In the genomic region with DNA sequence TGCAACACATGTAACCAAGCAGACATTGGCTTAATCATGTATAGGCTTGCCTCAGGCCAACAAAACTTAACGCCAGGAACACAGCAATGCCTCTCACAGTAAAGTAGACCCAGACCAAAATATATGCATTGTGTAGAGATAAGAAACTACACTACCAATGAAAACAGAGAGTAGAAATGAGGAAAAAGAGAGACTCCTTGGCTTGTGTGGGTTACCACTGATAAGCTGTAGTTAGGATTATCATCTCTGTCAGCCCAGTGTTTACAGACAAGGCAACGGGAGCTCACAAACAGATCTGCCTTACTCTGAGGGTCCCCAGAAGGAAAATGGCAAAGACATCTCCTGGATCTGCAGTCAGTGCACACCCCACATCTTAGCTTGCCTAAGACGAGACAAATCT, we compare ENCODE assay signal across 24 mouse cellular contexts. TPM values are rescaled to one million over a fixed set of nuclear protein-coding genes. Genes with fewer than 3 reads are reported as not detected.
DNase-seq lines count a peak whose midpoint lies in the region; ATAC-seq lines count a peak whose summit lies in the region.
"Had no signal": no experiment of that assay in that cellular context is flagged by ENCODE, and none has a peak within 500 bp of the region (broad histone marks: within the 10 kb centered on the region; RNA-seq: fewer than 3 reads in every experiment).

No protein-coding gene starts in this region.

- H3K27me3 ChIP-seq in liver, embryonic 11.5 days (replicated peaks; ENCODE audit: control insufficient read depth, insufficient read depth, low read length), result no peaks in the 10 kb centered on the region
- peaks cover 6% of the 10 kb centered on the region; the same call in 1 of the 2 replicates for H3K27me3 ChIP-seq in liver, embryonic 12.5 days (replicated peaks)
- H3K27me3 ChIP-seq in liver, embryonic 16.5 days (ENCODE audit: control insufficient read depth, insufficient read depth, low read depth, low read length), result no peaks in the 10 kb centered on the region
- H3K27me3 ChIP-seq: hindbrain, embryonic 13.5 days; Patski had no signal

- H3K4me1 ChIP-seq in liver, embryonic 11.5 days (replicated peaks; ENCODE audit: control insufficient read depth, insufficient read depth, low read length), result peaks cover 46% of the 10 kb centered on the region
- peaks cover 66% of the 10 kb centered on the region for H3K4me1 ChIP-seq in liver, embryonic 12.5 days
- H3K4me1 ChIP-seq in liver, embryonic 16.5 days (ENCODE audit: control insufficient read depth, low read depth, low read length), result peaks cover 21% of the 10 kb centered on the region

- no peaks in the 10 kb centered on the region for H3K36me3 ChIP-seq in liver, embryonic 11.5 days (ENCODE audit: control insufficient read depth, insufficient read depth, low read length)
- H3K36me3 ChIP-seq in liver, embryonic 12.5 days, result no peaks in the 10 kb centered on the region
- H3K36me3 ChIP-seq in liver, embryonic 16.5 days (ENCODE audit: control insufficient read depth, insufficient read depth), result no peaks in the 10 kb centered on the region
- H3K36me3 ChIP-seq: embryonic facial prominence, embryonic 15.5 days; heart, embryonic 10.5 days; hindbrain, embryonic 13.5 days had no signal

- H3K27ac ChIP-seq in liver, embryonic 11.5 days (ENCODE audit: low read depth, low read length), result peak overlapping the region; percentile 38
- H3K27ac ChIP-seq in liver, embryonic 12.5 days, result peak overlapping the region; percentile 75
- H3K27ac ChIP-seq in liver, embryonic 16.5 days (ENCODE audit: low read length), result no peak overlapping the region
- H3K27ac ChIP-seq: embryonic facial prominence, embryonic 15.5 days; heart, embryonic 10.5 days; hindbrain, embryonic 13.5 days; hindbrain, postnatal 0 days had no signal

- 20% methylated on average over 3 of the region's 3 CpGs for whole genome bisulfite sequencing in liver, embryonic 11.5 days
- 12% methylated on average over 3 of the region's 3 CpGs for WGBS in liver, embryonic 12.5 days (ENCODE audit: insufficient replicate concordance)
- 16% methylated on average over 3 of the region's 3 CpGs for WGBS in liver, embryonic 16.5 days (ENCODE audit: insufficient replicate concordance)

- peak; percentile 85 for ATAC-seq in liver, embryonic 11.5 days (replicated peaks; ENCODE audit: low FRiP score)
- ATAC-seq in liver, embryonic 12.5 days, result peak; percentile 80
- peak; percentile 72 for ATAC-seq in liver, embryonic 16.5 days (ENCODE audit: low read depth)
- ATAC-seq: hindbrain, postnatal 0 days; Patski had no signal

- no peak overlapping the region for H3K4me3 ChIP-seq in liver, embryonic 11.5 days (ENCODE audit: low read depth, low read length)
- no peak overlapping the region for H3K4me3 ChIP-seq in liver, embryonic 12.5 days
- H3K4me3 ChIP-seq in liver, embryonic 16.5 days (ENCODE audit: low read depth, low read length), result no peak overlapping the region
- H3K4me3 ChIP-seq: embryonic facial prominence, embryonic 15.5 days; erythroblast, embryonic 14.5 days; heart, embryonic 10.5 days; hindbrain, embryonic 13.5 days had no signal

- H3K9ac ChIP-seq in liver, embryonic 11.5 days (ENCODE audit: low read depth, low read length), result no peak overlapping the region
- 0 out of 2 replicates have a peak overlapping the region, but pooled peaks have one; percentile 37 for H3K9ac ChIP-seq in liver, embryonic 12.5 days
- no peak overlapping the region for H3K9ac ChIP-seq in liver, embryonic 16.5 days (ENCODE audit: low read depth, low read length)
- H3K9ac ChIP-seq: embryonic facial prominence, embryonic 15.5 days; hindbrain, embryonic 13.5 days had no signal

- no peaks in the 10 kb centered on the region for H3K9me3 ChIP-seq in liver, embryonic 11.5 days (ENCODE audit: control insufficient read depth, low read length)
- H3K9me3 ChIP-seq in liver, embryonic 12.5 days (replicated peaks), result no peaks in the 10 kb centered on the region
- H3K9me3 ChIP-seq in liver, embryonic 16.5 days (replicated peaks; ENCODE audit: control insufficient read depth, low read length), result no peaks in the 10 kb centered on the region
- H3K9me3 ChIP-seq: embryonic facial prominence, embryonic 15.5 days; heart, embryonic 10.5 days; hindbrain, embryonic 13.5 days had no signal

- peak overlapping the region; percentile 16; the same call in 1 of the 2 replicates for H3K4me2 ChIP-seq in liver, embryonic 11.5 days
- H3K4me2 ChIP-seq in liver, embryonic 12.5 days, result peak overlapping the region; percentile 42
- H3K4me2 ChIP-seq in liver, embryonic 16.5 days (ENCODE audit: low read depth, low read length), result no peak overlapping the region
- H3K4me2 ChIP-seq: embryonic facial prominence, embryonic 15.5 days; hindbrain, embryonic 13.5 days had no signal

- DNase-seq in liver, embryonic 11.5 days (ENCODE audit: low spot score), result no peak
- DNase-seq in liver, result no peak
- DNase-seq in adrenal gland, postnatal 14 days, result no peak
- no peak for DNase-seq in lung, adult 18-20 months
- no peak for DNase-seq in lung, postnatal 14 days
- DNase-seq: adrenal gland, adult 2 months; adrenal gland, postnatal 36 days; cerebellum, adult 2 months; cerebellum, postnatal 10 days; embryo, embryonic 11 days; gastrocnemius, postnatal 10 days; heart, adult 18-20 months; heart, postnatal 10 days had no signal

RNA-seq across cellular contexts. Expression of gene Tex26, which starts 2.9 kb away (rescaled TPM):
- 0.48 and 0.62 TPM in 2 replicates for polyA plus RNA-seq in liver, embryonic 11.5 days (2014; fragmentation: Nextera tagmentation; extraction: Ambion mirVana)
- 0.13 and 0.18 TPM in 2 replicates for polyA plus RNA-seq in liver, embryonic 12.5 days (2016; fragmentation: Nextera tagmentation; extraction: Ambion mirVana)
- polyA plus RNA-seq in liver, embryonic 16.5 days (2015; fragmentation: Nextera tagmentation; extraction: Ambion mirVana), result not detected in 2 replicates
- not detected in 2 replicates for total RNA-seq in adrenal gland, postnatal 14 days (2021)
- total RNA-seq: adrenal gland, postnatal 36 days; common myeloid progenitor, adult 5-6 weeks; heart, adult 18-20 months; heart, postnatal 10 days; hematopoietic stem cell, adult 5-6 weeks had no signal
- polyA plus RNA-seq: adrenal gland, adult 2 months; erythroblast, embryonic 14.5 days had no signal

RNA-seq across cellular contexts. Expression of gene Medag, which starts 25.0 kb away (rescaled TPM):
- polyA plus RNA-seq in liver, embryonic 11.5 days (2014; fragmentation: Nextera tagmentation; extraction: Ambion mirVana), result 0.75 and 1.2 TPM in 2 replicates
- polyA plus RNA-seq in liver, embryonic 12.5 days (2016; fragmentation: Nextera tagmentation; extraction: Ambion mirVana), result 0.35 and 0.57 TPM in 2 replicates
- polyA plus RNA-seq in liver, embryonic 16.5 days (2015; fragmentation: Nextera tagmentation; extraction: Ambion mirVana), result 0.13 and 0.19 TPM in 2 replicates
- total RNA-seq in adrenal gland, postnatal 14 days (2021), result 3.9 and 4.5 TPM in 2 replicates
- total RNA-seq: common myeloid progenitor, adult 5-6 weeks; ES-E14 had no signal
- polyA plus RNA-seq: erythroblast, embryonic 14.5 days had no signal
